Mouse (Mus musculus) heart, adult 2 months (tissue): ENCODE data around the gene Ginm1. TPM values are rescaled to one million over a fixed set of nuclear protein-coding genes. Genes with fewer than 3 reads are reported as not detected.

Source experiments
- DNase-seq, 2 experiments: peaks; one replicate each; pipeline ENCODE4 v3.0.0; 2021
- H3K27ac ChIP-seq: fragments of 200-600 bp; 2 replicates; pipeline ENCODE4 v1.8.1; 2022
- H3K27me3 ChIP-seq: fragments of 200-500 bp; 2 replicates; pipeline ENCODE4 v1.6.1; 2012; ENCODE audit warnings: mild to moderate bottlenecking, low read length, inconsistent platforms, mixed read lengths; ENCODE audit not compliant: control insufficient read depth, insufficient read depth
- H3K36me3 ChIP-seq: fragments of 200-500 bp; 2 replicates; pipeline ENCODE4 v1.6.1; 2012; ENCODE audit warnings: low read length, inconsistent platforms; ENCODE audit not compliant: control insufficient read depth, insufficient read depth
- H3K4me1 ChIP-seq: fragments of 200-500 bp; 2 replicates; pipeline ENCODE4 v1.6.1; 2011; ENCODE audit warnings: low read length; ENCODE audit not compliant: control insufficient read depth, insufficient read depth
- H3K4me3 ChIP-seq: fragments of 200-600 bp; 2 replicates; pipeline ENCODE4 v1.8.1; 2022
- H3K79me2 ChIP-seq: fragments of 200-500 bp; replicated peaks from 2 replicates; pipeline ENCODE4 v1.6.1; 2012; ENCODE audit warnings: mild to moderate bottlenecking, inconsistent platforms, low read length, moderate library complexity, mixed read lengths; ENCODE audit not compliant: control insufficient read depth, insufficient read depth
- H3K9ac ChIP-seq: fragments of 200-500 bp; 2 replicates; pipeline ENCODE4 v1.6.1; 2012; ENCODE audit warnings: low read depth, mild to moderate bottlenecking, control low read depth, inconsistent platforms, low read length, mixed read lengths
- CTCF ChIP-seq: fragments of 200-600 bp; IDR thresholded peaks from 2 replicates; pipeline ENCODE4 v1.8.1; 2022; ENCODE audit warnings: antibody characterized with exemption, mild to moderate bottlenecking, moderate library complexity
- EP300 ChIP-seq: fragments of 200-500 bp; IDR thresholded peaks from 2 replicates; pipeline ENCODE4 v1.6.1; 2011; ENCODE audit warnings: low read depth, low read length, control low read depth; ENCODE audit not compliant: insufficient read depth
- POLR2A ChIP-seq: fragments of 200-500 bp; IDR thresholded peaks from 2 replicates; pipeline ENCODE4 v1.6.1; 2011; ENCODE audit warnings: mild to moderate bottlenecking, low read depth, low read length, control low read depth; ENCODE audit not compliant: insufficient read depth
- WGBS: fragments of 180-500 bp; shearing (Covaris S2); methylation state at CpG from one replicate; pipeline ENCODE4 v1.1.7; 2018; 5-methylcytosine and 5-hydroxymethylcytosine counted together
- intact Hi-C: fragments of 180-260 bp; cut with DNase I; formaldehyde crosslinking; loops from one replicate; pipeline ENCODE4 v1.15.1; 2025
- microRNA-seq, 2 experiments: library from miRNA; unstranded; fragments of <30 nt; microRNA quantifications; one replicate each; pipeline ENCODE4 v1.2.0; 2021
- polyA plus RNA-seq: library from polyadenylated mRNA; depleted of rRNA; stranded (reverse); fragments of >200 nt; gene quantifications from 2 replicates; pipeline ENCODE4 v1.2.3, GENCODE M21; 2012; rRNA removed
- total RNA-seq, 2 experiments: library from RNA; stranded (reverse); gene quantifications; 2 replicates each; pipeline ENCODE4 v1.2.3; 2021

Gene Ginm1
- total and polyA plus RNA-seq, 3 experiments: 39.6 to 123 (median 94.5) TPM

- Histone ChIP-seq H3K4me1 (peaks cover 1% of the 10 kb centered on the region; the same call in 1 of the 2 replicates), H3K9ac (peak within 1 kb of the TSS; percentile 92), H3K36me3 (no peaks in the 10 kb centered on the region), H3K79me2 (peaks cover 3% of the 10 kb centered on the region; the same call in 1 of the 2 replicates), H3K27me3 (no peaks in the 10 kb centered on the region), H3K27ac (peak within 1 kb of the TSS; percentile 80), H3K4me3 (peak within 1 kb of the TSS; percentile 78)
- DNase-seq: peak; percentile 93 to 94
- intact Hi-C loops: loop anchor here (2.0 to 5.0 kb wide), 3 partner anchors 44 to 59 kb away; partner anchors contain the start of genes Lats1, Nup43 and Pcmt1
- under 1% methylated on average over 48 of the region's 49 CpGs for WGBS
- TF ChIP-seq CTCF (no peak), EP300 (no peak), POLR2A (peak; percentile 75)
These were observed 66.7 kb downstream of the Ginm1 start, which contains the start of gene Katna1 for GRCm38 (mm10) chr10:7725751-7726500. Gene Katna1 (plus strand): TSS chr10:7726000.

Small RNA genes lying within 50 kb of the gene (microRNA-seq; reads per million reads assigned to microRNA genes)
- gene Mir5104: 0 to 1.5 reads per million in 2 experiments

Other genes with a start within 250 kb of the Ginm1 start
- 1 to 10 TPM; 2.2 to 3.0 TPM for gene Lrp11, start 203.0 kb downstream of the Ginm1 start, total RNA-seq
- gene Lrp11, start 203.0 kb downstream of the Ginm1 start, polyA plus RNA-seq: 3.0 and 4.2 TPM in 2 replicates
- gene Nup43, start 125.3 kb downstream of the Ginm1 start, total RNA-seq: 1 to 10 TPM; 4.6 to 6.3 TPM
- gene Nup43, start 125.3 kb downstream of the Ginm1 start, polyA plus RNA-seq: 4.9 and 6.7 TPM in 2 replicates
- 100 to 1,000 TPM in 1 of 2 experiments, 10 to 100 TPM in 1; 92.5 to 101 TPM for gene Pcmt1, start 111.7 kb downstream of the Ginm1 start, total RNA-seq
- gene Pcmt1, start 111.7 kb downstream of the Ginm1 start, polyA plus RNA-seq: 35.3 and 61.6 TPM in 2 replicates
- gene Lats1, start 111.6 kb downstream of the Ginm1 start, total RNA-seq: 10 to 100 TPM; 10.8 to 11.5 TPM
- gene Lats1, start 111.6 kb downstream of the Ginm1 start, polyA plus RNA-seq: 5.5 and 9.9 TPM in 2 replicates
- 10 to 100 TPM; 11.9 to 14.2 TPM for gene Katna1, start 66.8 kb downstream of the Ginm1 start, total RNA-seq
- 3.7 and 4.4 TPM in 2 replicates for gene Katna1, start 66.8 kb downstream of the Ginm1 start, polyA plus RNA-seq
- gene Ppil4, start 67 bp upstream of the Ginm1 start, total RNA-seq: 10 to 100 TPM; 14.8 to 15.3 TPM
- 5.3 and 7.2 TPM in 2 replicates for gene Ppil4, start 67 bp upstream of the Ginm1 start, polyA plus RNA-seq
- under 1 TPM; 0.21 to 0.32 TPM for gene Zc3h12d, start 39.6 kb upstream of the Ginm1 start, total RNA-seq
- 0.35 and 0.50 TPM in 2 replicates for gene Zc3h12d, start 39.6 kb upstream of the Ginm1 start, polyA plus RNA-seq
- gene Tab2, start 163.4 kb upstream of the Ginm1 start, total RNA-seq: 10 to 100 TPM; 46.4 to 50.4 TPM
- gene Tab2, start 163.4 kb upstream of the Ginm1 start, polyA plus RNA-seq: 32.2 and 54.3 TPM in 2 replicates